Mouse (Mus musculus): ENCODE results near the gene Lin37. TPM values are rescaled to one million over a fixed set of nuclear protein-coding genes. Genes with fewer than 3 reads are reported as not detected.
A peak's percentile ranks its signal among the peaks of the same experiment; 100 is the strongest.

The Lin37 gene
- total and polyA plus RNA-seq, 3 experiments: 24.9 to 82.7 (median 78.0) TPM

DNA sequence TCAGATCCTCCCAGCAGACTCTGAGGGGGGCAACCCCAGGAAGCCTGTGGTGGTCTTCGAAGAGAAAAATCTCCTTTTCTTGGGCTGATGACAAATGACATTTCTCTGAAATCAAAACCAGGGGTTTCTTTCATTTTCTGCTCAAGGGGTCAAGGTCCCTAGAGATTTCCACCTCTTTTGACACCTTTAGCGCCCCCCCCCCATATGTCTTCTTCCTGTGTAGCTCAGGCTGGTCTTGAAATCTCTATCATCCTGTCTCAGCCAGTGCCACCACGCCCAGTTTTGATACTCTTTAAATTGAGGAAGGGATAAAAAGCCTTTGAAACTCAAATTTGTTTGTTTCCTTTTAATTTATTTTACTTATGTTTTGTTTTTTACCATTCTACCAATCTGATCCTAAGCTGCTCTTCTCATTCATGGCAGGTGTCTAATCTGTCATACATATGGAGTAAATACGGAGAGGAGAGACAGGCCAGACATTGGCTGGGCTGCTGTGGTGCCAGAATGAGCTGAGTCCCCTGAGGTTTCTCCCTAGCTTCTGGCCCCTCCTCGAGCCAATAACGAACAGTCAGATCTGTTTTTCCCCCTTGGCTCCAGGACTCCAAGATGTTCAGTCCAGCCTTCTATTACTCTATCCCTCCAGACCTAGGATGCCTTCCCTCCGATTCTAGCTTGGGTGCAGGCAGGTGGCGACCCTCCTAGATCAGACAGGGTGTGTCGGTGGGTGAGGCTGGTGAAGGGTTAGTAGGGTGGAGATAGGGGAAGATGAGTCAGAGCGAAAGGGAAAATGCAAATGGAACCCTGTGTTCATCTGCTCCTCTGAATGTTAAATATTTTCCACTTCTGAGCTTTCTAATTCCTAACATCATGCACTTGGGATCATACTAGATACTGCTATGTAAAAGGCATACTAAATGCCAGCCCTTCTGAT is 34.2 kb upstream of the Lin37 start:
- no peak overlapping the region for H3K4me3 ChIP-seq (ENCODE audit: low read depth, low read length)
- no peak for ATAC-seq (ENCODE audit: extremely low read depth, insufficient number of reproducible peaks, low FRiP score, poor library complexity, severe bottlenecking)

DNA sequence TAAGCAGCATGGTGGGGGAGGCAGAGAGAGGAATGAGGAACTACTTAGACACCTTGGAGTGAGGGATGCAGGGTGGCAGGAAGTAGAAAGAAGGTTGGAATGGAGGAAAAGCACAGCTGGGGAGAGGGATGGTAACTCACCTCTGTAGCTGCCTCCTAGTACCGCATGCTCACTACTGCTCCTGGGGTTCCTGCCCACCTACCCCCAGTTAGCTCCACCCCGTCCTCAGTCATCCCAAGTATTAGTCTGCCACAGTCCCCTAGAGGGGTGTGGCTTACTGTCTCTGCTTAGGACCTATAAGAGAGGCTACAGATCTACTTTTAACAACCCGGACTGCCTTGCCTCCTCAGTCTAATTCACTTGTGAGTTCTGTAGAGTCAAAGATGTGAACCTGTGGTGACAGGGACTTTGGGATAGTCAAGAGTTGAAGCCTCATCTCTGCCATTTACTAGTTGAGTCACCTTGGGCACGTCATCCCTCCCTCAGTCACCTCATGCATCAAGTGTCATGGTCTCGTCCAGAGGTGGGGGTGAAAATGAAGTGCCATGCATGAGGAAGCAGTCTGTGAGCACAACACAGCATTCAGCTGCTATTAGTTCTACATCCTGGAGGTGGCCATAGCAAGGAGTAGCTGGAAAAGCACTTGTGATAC is 33.3 kb upstream of the Lin37 start:
- H3K4me1 ChIP-seq (ENCODE audit: insufficient read depth, low read depth, low read length): peaks cover 29% of the 10 kb centered on the region
- peaks cover 6% of the 10 kb centered on the region for H3K36me3 ChIP-seq (replicated peaks)
- DNase-seq (ENCODE audit: low spot score) (no peak), ATAC-seq (ENCODE audit: extremely low read depth, insufficient number of reproducible peaks, low FRiP score, poor library complexity, severe bottlenecking) (no peak)
- TF ChIP-seq CTCF (IDR thresholded peaks at IDR 0.05; ENCODE audit: low read depth, low read length): no peak
- TF ChIP-seq GATA2 (IDR thresholded peaks at IDR 0.05; ENCODE audit: borderline replicate concordance, low read depth, low read length): no peak
- no peak for TF ChIP-seq TAL1 (conservative IDR thresholded peaks at IDR 0.05; ENCODE audit: low read depth, low read length)
- TF ChIP-seq POLR2AphosphoS5 (IDR thresholded peaks at IDR 0.05; ENCODE audit: insufficient replicate concordance, low read depth, low read length): no peak
- no peak for TF ChIP-seq GATA1 (IDR thresholded peaks at IDR 0.05; ENCODE audit: borderline replicate concordance, low read length)
- H3K9me3 ChIP-seq (replicated peaks): no peaks in the 10 kb centered on the region
- peaks cover 39% of the 10 kb centered on the region for H3K27me3 ChIP-seq (ENCODE audit: insufficient read depth, low read length)
- no peak overlapping the region for H3K4me3 ChIP-seq (ENCODE audit: low read depth, low read length)

More for the DNA sequence above, 34.2 kb upstream of the Lin37 start:
- no peak for DNase-seq (ENCODE audit: low spot score)
- Histone ChIP-seq H3K4me1 (ENCODE audit: insufficient read depth, low read depth, low read length) (peaks cover 29% of the 10 kb centered on the region), H3K27me3 (ENCODE audit: insufficient read depth, low read length) (peaks cover 49% of the 10 kb centered on the region), H3K9me3 (replicated peaks) (no peaks in the 10 kb centered on the region), H3K36me3 (replicated peaks) (peaks cover 6% of the 10 kb centered on the region)
- no peak for TF ChIP-seq GATA1 (IDR thresholded peaks at IDR 0.05; ENCODE audit: borderline replicate concordance, low read length)
- no peak for TF ChIP-seq CTCF (IDR thresholded peaks at IDR 0.05; ENCODE audit: low read depth, low read length)
- no peak for TF ChIP-seq TAL1 (conservative IDR thresholded peaks at IDR 0.05; ENCODE audit: low read depth, low read length)
- TF ChIP-seq GATA2 (IDR thresholded peaks at IDR 0.05; ENCODE audit: borderline replicate concordance, low read depth, low read length): no peak
- TF ChIP-seq POLR2AphosphoS5 (IDR thresholded peaks at IDR 0.05; ENCODE audit: insufficient replicate concordance, low read depth, low read length): no peak

GRCm38 (mm10) chr7:30591605-30591951 is 31.9 kb upstream of the Lin37 start:
- Histone ChIP-seq H3K4me3 (ENCODE audit: low read depth, low read length) (no peak overlapping the region), H3K27me3 (ENCODE audit: insufficient read depth, low read length) (peaks cover 28% of the 10 kb centered on the region), H3K36me3 (replicated peaks) (peaks cover 14% of the 10 kb centered on the region), H3K9me3 (replicated peaks) (no peaks in the 10 kb centered on the region), H3K4me1 (ENCODE audit: insufficient read depth, low read depth, low read length) (peaks cover 42% of the 10 kb centered on the region)
- ATAC-seq (ENCODE audit: extremely low read depth, insufficient number of reproducible peaks, low FRiP score, poor library complexity, severe bottlenecking) (no peak), DNase-seq (ENCODE audit: low spot score) (no peak)
- TF ChIP-seq TAL1 (conservative IDR thresholded peaks at IDR 0.05; ENCODE audit: low read depth, low read length) (no peak), GATA1 (IDR thresholded peaks at IDR 0.05; ENCODE audit: borderline replicate concordance, low read length) (no peak), GATA2 (IDR thresholded peaks at IDR 0.05; ENCODE audit: borderline replicate concordance, low read depth, low read length) (no peak), CTCF (IDR thresholded peaks at IDR 0.05; ENCODE audit: low read depth, low read length) (no peak), POLR2AphosphoS5 (IDR thresholded peaks at IDR 0.05; ENCODE audit: insufficient replicate concordance, low read depth, low read length) (no peak)

DNA sequence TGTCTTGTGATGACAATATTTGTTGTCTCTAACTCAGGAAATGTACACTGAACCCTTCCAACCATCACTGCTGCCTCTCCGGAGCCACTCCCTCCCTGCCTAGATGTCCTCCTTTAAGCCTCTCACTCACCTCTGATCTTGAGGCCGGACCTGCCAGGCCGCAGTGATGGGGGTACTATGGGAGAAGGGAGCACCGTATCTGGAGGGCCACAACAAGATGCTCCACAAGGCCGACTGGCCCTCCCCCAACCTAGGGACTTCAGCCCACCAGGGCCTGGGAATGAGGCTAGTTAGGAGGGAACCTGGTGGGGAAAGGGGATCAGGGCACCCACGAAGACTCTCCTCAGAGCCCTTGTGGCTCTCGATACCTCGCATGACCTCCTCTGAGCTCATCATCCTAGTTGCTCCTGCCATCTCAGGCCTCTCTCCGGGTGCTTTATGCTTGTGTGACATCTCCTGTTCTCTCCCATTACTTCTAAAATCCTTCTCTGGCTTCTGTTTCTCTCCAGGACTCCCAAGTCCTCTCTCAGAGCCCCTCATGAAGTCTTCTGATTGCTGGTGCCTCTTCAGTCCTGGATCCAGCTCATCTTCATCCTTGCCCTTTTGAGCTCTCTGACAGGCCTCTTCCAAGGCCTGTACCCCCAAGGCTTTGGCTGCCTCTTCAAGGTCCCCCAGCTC is 31.4 kb upstream of the Lin37 start:
- peaks cover 25% of the 10 kb centered on the region for H3K27me3 ChIP-seq (ENCODE audit: insufficient read depth, low read length)
- ATAC-seq (ENCODE audit: extremely low read depth, insufficient number of reproducible peaks, low FRiP score, poor library complexity, severe bottlenecking) (no peak), DNase-seq (ENCODE audit: low spot score) (no peak)
- peaks cover 19% of the 10 kb centered on the region for H3K36me3 ChIP-seq (replicated peaks)
- peaks cover 47% of the 10 kb centered on the region for H3K4me1 ChIP-seq (ENCODE audit: insufficient read depth, low read depth, low read length)
- no peaks in the 10 kb centered on the region for H3K9me3 ChIP-seq (replicated peaks)
- H3K4me3 ChIP-seq (ENCODE audit: low read depth, low read length): no peak overlapping the region
- no peak for TF ChIP-seq GATA1 (IDR thresholded peaks at IDR 0.05; ENCODE audit: borderline replicate concordance, low read length)
- no peak for TF ChIP-seq CTCF (IDR thresholded peaks at IDR 0.05; ENCODE audit: low read depth, low read length)
- no peak for TF ChIP-seq POLR2AphosphoS5 (IDR thresholded peaks at IDR 0.05; ENCODE audit: insufficient replicate concordance, low read depth, low read length)

DNA sequence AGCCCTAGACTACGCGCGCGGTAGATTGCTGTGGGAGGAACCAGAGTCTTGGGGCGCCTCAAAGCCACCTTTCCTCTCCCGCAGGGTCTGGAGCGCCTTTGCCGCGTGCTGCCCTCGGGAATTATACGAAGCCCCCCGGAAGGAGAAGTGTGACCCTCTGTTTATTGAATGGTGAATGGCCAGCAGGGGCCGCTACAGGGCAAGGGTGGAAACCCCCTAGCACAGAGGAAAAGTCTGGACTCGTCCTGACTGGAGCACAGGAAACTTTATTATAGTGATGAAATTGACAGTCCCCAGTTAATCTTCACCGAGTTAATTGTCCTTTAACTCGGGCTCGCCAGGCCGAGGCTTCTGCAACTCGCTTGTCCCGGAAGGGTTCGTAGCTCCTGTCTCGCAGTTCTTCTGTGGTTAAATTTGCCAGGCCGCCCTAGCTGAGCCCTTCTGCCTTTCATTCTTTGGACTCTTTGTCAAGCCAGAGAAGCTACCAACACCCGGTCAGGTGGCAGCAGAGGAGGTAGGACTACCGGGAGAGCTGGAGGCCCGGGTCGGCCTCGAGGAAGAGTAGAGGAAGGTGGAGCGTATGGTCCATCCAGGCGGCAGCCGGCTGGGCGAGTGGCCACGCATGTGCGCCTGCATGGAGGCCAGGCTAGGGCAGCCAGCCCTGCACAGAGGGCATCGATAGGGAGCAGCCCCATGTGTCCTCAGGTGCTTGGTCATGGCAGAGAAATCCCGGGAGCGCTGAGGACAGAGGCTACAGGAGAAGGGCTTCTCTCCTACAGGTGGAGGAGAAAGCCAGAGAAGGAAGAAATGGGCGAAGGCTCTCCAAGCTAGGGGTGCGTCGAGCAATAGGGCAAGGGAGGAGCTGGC is 30.0 kb upstream of the Lin37 start:
- H3K9me3 ChIP-seq (replicated peaks): no peaks in the 10 kb centered on the region
- peaks cover 12% of the 10 kb centered on the region for H3K27me3 ChIP-seq (ENCODE audit: insufficient read depth, low read length)
- ATAC-seq (ENCODE audit: extremely low read depth, insufficient number of reproducible peaks, low FRiP score, poor library complexity, severe bottlenecking) (peak; percentile 29; the same call in 1 of the 2 replicates), DNase-seq (ENCODE audit: low spot score) (peak; percentile 80)
- peaks cover 58% of the 10 kb centered on the region for H3K4me1 ChIP-seq (ENCODE audit: insufficient read depth, low read depth, low read length)
- TF ChIP-seq CTCF (IDR thresholded peaks at IDR 0.05; ENCODE audit: low read depth, low read length) (peak; percentile 52), GATA1 (IDR thresholded peaks at IDR 0.05; ENCODE audit: borderline replicate concordance, low read length) (no peak), POLR2AphosphoS5 (IDR thresholded peaks at IDR 0.05; ENCODE audit: insufficient replicate concordance, low read depth, low read length) (no peak), TAL1 (conservative IDR thresholded peaks at IDR 0.05; ENCODE audit: low read depth, low read length) (no peak), GATA2 (IDR thresholded peaks at IDR 0.05; ENCODE audit: borderline replicate concordance, low read depth, low read length) (no peak)
- H3K4me3 ChIP-seq (ENCODE audit: low read depth, low read length): peak overlapping the region; percentile 88
- H3K36me3 ChIP-seq (replicated peaks): peaks cover 33% of the 10 kb centered on the region

Data from G1E (cell line).